In the genomic region with DNA sequence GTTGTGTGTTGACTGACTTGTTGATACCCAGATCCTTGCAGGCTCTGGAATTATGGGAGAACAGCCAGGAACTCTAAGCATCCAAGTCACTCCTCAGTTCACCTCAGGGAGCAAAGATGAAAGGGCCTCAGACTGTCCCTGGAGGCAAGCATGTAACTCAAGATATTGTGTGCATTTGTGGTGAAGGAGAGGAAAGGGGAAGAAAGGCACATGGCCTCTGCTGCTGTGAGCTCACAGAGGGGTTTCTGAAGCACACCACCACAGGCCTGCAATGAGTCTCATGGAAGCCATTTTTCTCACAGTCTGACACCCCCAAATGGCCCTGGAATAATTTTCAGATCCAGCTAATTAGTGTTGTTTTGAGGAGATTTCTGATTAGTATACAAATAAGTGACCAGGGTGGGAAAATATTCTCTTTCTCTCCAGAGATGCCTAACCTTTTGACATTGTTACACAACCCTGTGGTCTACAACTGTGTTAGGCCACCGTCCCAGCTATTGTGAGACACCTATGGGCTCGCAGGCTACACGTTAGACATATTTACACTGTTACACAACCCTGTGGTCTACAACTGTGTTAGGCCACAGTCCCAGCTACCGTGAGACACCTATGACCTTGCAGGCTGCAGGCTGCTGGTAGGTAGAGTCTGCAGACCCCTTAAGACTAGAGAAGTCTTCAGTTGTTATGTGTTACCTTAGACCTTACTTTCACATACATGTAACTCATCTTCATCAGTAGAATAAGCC, we compare ENCODE assay signal across 21 mouse cellular contexts.
DNase-seq lines count a peak whose midpoint lies in the region; ATAC-seq and TF ChIP-seq lines count a peak whose summit lies in the region.
"Had no signal": no experiment of that assay in that cellular context is flagged by ENCODE, and none has a peak within 500 bp of the region (broad histone marks: within the 10 kb centered on the region; RNA-seq: fewer than 3 reads in every experiment).

No protein-coding gene starts in this region.

- no peak overlapping the region for H3K4me2 ChIP-seq in heart, embryonic 12.5 days
- H3K4me2 ChIP-seq in liver, postnatal 0 days (ENCODE audit: low read depth, low read length) = no peak overlapping the region
- H3K4me2 ChIP-seq: embryonic facial prominence, embryonic 15.5 days; heart, embryonic 11.5 days; hindbrain, embryonic 14.5 days had no signal

- H3K9me3 ChIP-seq in heart, embryonic 12.5 days (replicated peaks) = no peaks in the 10 kb centered on the region; the same call in 1 of the 2 replicates
- H3K9me3 ChIP-seq in liver, postnatal 0 days (ENCODE audit: low read length) = no peaks in the 10 kb centered on the region
- H3K9me3 ChIP-seq: embryonic facial prominence, embryonic 15.5 days; forebrain, embryonic 10.5 days; hindbrain, embryonic 10.5 days had no signal

- DNase-seq in heart, adult 11 months = peak; percentile 64
- peak; percentile 54 for DNase-seq in 416B (ENCODE audit: low read depth)
- peak; percentile 22 for DNase-seq in liver, postnatal 0 days
- no peak for DNase-seq in heart, adult 18-20 months
- DNase-seq: adrenal gland, postnatal 14 days; cerebellum, adult 18-20 months; cerebellum, adult 9-11 months; cerebellum, postnatal 36 days; gastrocnemius, adult 2 months; gastrocnemius, postnatal 25 days; heart, adult 2 months had no signal

- H3K36me3 ChIP-seq in heart, embryonic 12.5 days = peaks cover 65% of the 10 kb centered on the region
- no peaks in the 10 kb centered on the region for H3K36me3 ChIP-seq in liver, postnatal 0 days (replicated peaks; ENCODE audit: insufficient read depth, low read length)

- H3K9ac ChIP-seq in heart, embryonic 12.5 days = no peak overlapping the region
- no peak overlapping the region for H3K9ac ChIP-seq in liver, postnatal 0 days (replicated peaks)
- H3K9ac ChIP-seq: embryonic facial prominence, embryonic 15.5 days; hindbrain, embryonic 14.5 days had no signal

- no peak for TF ChIP-seq CTCF in liver, postnatal 0 days (IDR thresholded peaks at IDR 0.05; ENCODE audit: low read depth)

- H3K27me3 ChIP-seq in heart, embryonic 12.5 days (replicated peaks) = no peaks in the 10 kb centered on the region
- no peaks in the 10 kb centered on the region for H3K27me3 ChIP-seq in liver, postnatal 0 days (ENCODE audit: insufficient read depth, low read length)
- H3K27me3 ChIP-seq: embryonic facial prominence, embryonic 15.5 days had no signal

- H3K27ac ChIP-seq in heart, embryonic 12.5 days (ENCODE audit: poor library complexity, severe bottlenecking) = no peak overlapping the region
- peak overlapping the region; percentile 57; the same call in 1 of the 2 replicates for H3K27ac ChIP-seq in liver, postnatal 0 days (ENCODE audit: low read depth)
- H3K27ac ChIP-seq: embryonic facial prominence, embryonic 15.5 days; forebrain, embryonic 10.5 days; gastrocnemius, adult 2 months; heart, adult 2 months; hindbrain, embryonic 10.5 days; hindbrain, embryonic 14.5 days had no signal

- ATAC-seq in heart, embryonic 12.5 days (ENCODE audit: insufficient number of reproducible peaks, low FRiP score) = no peak
- ATAC-seq in liver, postnatal 0 days = peak; percentile 79
- peak; percentile 73 for ATAC-seq in neutrophil, adult 5-6 weeks (ENCODE audit: extremely low read depth, insufficient number of reproducible peaks, low FRiP score, poor library complexity, severe bottlenecking)
- no peak for ATAC-seq in inflammation-experienced regulatory T-cells, adult 6 months
- ATAC-seq: forebrain, embryonic 14.5 days had no signal

- TF ChIP-seq EP300 in liver, postnatal 0 days (IDR thresholded peaks at IDR 0.05; ENCODE audit: low read depth) = no peak

- peaks cover 11% of the 10 kb centered on the region for H3K4me1 ChIP-seq in heart, embryonic 12.5 days (replicated peaks)
- H3K4me1 ChIP-seq in liver, postnatal 0 days (ENCODE audit: insufficient read depth) = 0 out of 2 replicates have a peak, but pooled peaks cover 2% of the 10 kb centered on the region
- H3K4me1 ChIP-seq: embryonic facial prominence, embryonic 15.5 days had no signal

- no peak overlapping the region for H3K4me3 ChIP-seq in heart, embryonic 12.5 days
- H3K4me3 ChIP-seq in liver, postnatal 0 days (ENCODE audit: low read depth, low read length) = no peak overlapping the region
- H3K4me3 ChIP-seq: embryonic facial prominence, embryonic 15.5 days; erythroblast, embryonic 14.5 days; forebrain, embryonic 10.5 days; gastrocnemius, adult 2 months; heart, adult 2 months; hindbrain, embryonic 10.5 days had no signal

- 86% methylated on average over 4 of the region's 4 CpGs for WGBS in heart, embryonic 12.5 days
- 49% methylated on average over 4 of the region's 4 CpGs for WGBS in liver, postnatal 0 days (ENCODE audit: insufficient replicate concordance)

Comparison
In these comparisons a context has a peak if more than half of its experiments do, and no peak if none do; other contexts are left out.
1. DNase-seq: peak in heart, adult 11 months (single experiment), 416B (single experiment) and liver, postnatal 0 days (single experiment); none in heart, adult 18-20 months (0 of 2).
2. ATAC-seq: peak in liver, postnatal 0 days (single experiment) and neutrophil, adult 5-6 weeks (single experiment); none in heart, embryonic 12.5 days (single experiment) and inflammation-experienced regulatory T-cells, adult 6 months (single experiment).